Mouse (Mus musculus) lung, adult 2 months (tissue): ENCODE data around the gene Tmed1.

Experiments
- CTCF ChIP-seq: fragments of 200-500 bp; IDR thresholded peaks from 2 replicates; pipeline ENCODE4 v1.5.1; 2011; ENCODE audit warnings: mild to moderate bottlenecking, low read length, control low read depth; ENCODE audit not compliant: insufficient read depth
- POLR2A ChIP-seq: fragments of 200-500 bp; IDR thresholded peaks from 2 replicates; pipeline ENCODE4 v1.6.1; 2011; ENCODE audit warnings: low read depth, mild to moderate bottlenecking, control low read depth, low read length, borderline replicate concordance; ENCODE audit errors: extremely low read depth

DNA sequence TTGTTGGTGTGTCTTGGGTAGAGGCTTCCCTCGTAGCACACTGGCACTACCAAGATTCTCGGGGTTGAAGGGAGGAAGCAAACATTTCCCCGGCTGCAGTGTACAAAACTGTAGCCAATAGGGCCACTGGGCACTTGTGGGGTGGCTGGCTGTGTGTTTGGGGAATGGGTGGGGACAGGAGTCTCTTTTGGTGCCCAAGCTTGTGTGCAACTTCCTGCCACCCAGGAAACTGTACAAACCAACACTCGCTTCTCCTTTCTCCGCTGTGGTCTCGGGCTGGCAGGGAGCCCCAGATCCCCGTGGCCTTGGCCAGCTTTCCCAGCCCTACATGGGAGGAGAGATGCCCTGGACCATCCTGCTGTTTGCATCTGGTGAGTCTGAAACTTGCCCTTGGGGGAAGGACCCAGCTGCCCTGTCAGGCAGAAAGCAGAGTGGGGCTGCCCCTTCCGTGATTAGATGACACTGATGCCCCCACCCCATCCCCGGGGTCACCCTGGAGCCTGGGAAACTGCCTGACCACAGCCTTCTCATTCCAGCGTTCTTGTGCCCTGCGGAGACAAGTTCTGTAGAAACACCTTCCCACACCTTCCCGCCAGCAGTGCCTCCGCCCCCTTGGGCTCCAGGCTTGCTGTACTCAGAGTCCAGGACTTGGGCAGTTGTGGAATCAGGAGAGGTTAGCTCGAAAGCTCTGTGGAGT lies 16.0 kb upstream of the Tmed1 start, which contains the start of gene AB124611:
- TF ChIP-seq CTCF = no peak
- no peak for TF ChIP-seq POLR2A
